Mouse (Mus musculus) embryonic facial prominence, embryonic 15.5 days (tissue): ENCODE measurements around the gene Rab3gap2. TPM values are rescaled to one million over a fixed set of nuclear protein-coding genes. Genes with fewer than 3 reads are reported as not detected.
A peak's percentile ranks its signal among the peaks of the same experiment; 100 is the strongest.

Experiments
- ATAC-seq: fragments of 200-750 bp; cut with Nextera tagmentation; 2 replicates; pipeline ENCODE4 v1.8.0; 2017; ENCODE audit warnings: low read depth, moderate TSS enrichment; ENCODE audit not compliant: insufficient number of reproducible peaks, low FRiP score, low TSS enrichment
- H3K27ac ChIP-seq: fragments of 300-500 bp; sonication (generic); replicated peaks from 2 replicates; pipeline ENCODE4 v1.5.1; 2015; ENCODE audit warnings: mild to moderate bottlenecking, inconsistent platforms
- H3K27me3 ChIP-seq: fragments of 300-500 bp; sonication (generic); 2 replicates; pipeline ENCODE4 v1.6.1; 2015; ENCODE audit warnings: inconsistent platforms
- H3K36me3 ChIP-seq: fragments of 300-500 bp; sonication (generic); 2 replicates; pipeline ENCODE4 v1.6.1; 2015; ENCODE audit warnings: mild to moderate bottlenecking, inconsistent platforms
- H3K4me1 ChIP-seq: fragments of 300-500 bp; sonication (generic); 2 replicates; pipeline ENCODE4 v1.6.1; 2015; ENCODE audit warnings: inconsistent platforms
- H3K4me2 ChIP-seq: fragments of 300-500 bp; sonication (generic); replicated peaks from 2 replicates; pipeline ENCODE4 v1.6.1; 2015; ENCODE audit warnings: mild to moderate bottlenecking, inconsistent platforms
- H3K4me3 ChIP-seq: fragments of 300-500 bp; sonication (generic); replicated peaks from 2 replicates; pipeline ENCODE4 v1.5.1; 2015; ENCODE audit warnings: mild to moderate bottlenecking, inconsistent platforms
- H3K9ac ChIP-seq: fragments of 300-500 bp; sonication (generic); 2 replicates; pipeline ENCODE4 v1.6.1; 2015; ENCODE audit warnings: inconsistent platforms
- H3K9me3 ChIP-seq: fragments of 300-500 bp; sonication (generic); replicated peaks from 2 replicates; pipeline ENCODE4 v1.6.1; 2016; ENCODE audit warnings: inconsistent platforms
- WGBS: fragments of 180-500 bp; shearing (Covaris S2); methylation state at CpG from one replicate; pipeline ENCODE4 v1.1.7; 2015; 5-methylcytosine and 5-hydroxymethylcytosine counted together
- polyA plus RNA-seq: library from polyadenylated mRNA; unstranded; fragments of >200 nt; fragmentation: Nextera tagmentation; extraction: Ambion mirVana; gene quantifications from 2 replicates; pipeline ENCODE4 v1.2.1, GENCODE M21; 2015

Rab3gap2 gene
- polyA plus RNA-seq, 1 experiment from 2014 or later: 22.0 TPM

DNA sequence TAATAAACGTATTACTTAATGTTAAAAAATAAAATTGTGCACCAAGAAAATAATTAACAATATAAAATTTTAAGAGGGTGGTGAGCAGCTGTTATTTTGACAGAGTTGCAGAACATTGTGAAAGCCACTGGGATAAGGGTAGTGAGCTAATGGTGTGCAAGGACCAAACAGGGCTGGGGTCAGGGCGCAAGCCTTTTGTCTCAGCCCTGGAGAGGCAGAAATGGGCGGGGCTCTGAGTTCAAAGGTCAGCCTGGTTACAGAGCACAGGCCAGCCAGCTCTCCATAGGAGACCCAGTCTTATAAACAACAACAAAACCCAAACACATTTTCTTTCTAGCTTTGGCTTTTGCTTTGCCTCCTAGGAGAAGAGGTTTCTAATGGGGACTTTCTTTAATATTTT, 52.8 kb downstream of the Rab3gap2 start:
- no peak for ATAC-seq
- Histone ChIP-seq H3K4me1 (no peaks in the 10 kb centered on the region), H3K27me3 (no peaks in the 10 kb centered on the region), H3K4me2 (no peak overlapping the region), H3K9ac (no peak overlapping the region), H3K9me3 (no peaks in the 10 kb centered on the region), H3K4me3 (no peak overlapping the region), H3K36me3 (peaks cover 54% of the 10 kb centered on the region), H3K27ac (no peak overlapping the region)
- WGBS: 53% methylated on average over 3 of the region's 3 CpGs

DNA sequence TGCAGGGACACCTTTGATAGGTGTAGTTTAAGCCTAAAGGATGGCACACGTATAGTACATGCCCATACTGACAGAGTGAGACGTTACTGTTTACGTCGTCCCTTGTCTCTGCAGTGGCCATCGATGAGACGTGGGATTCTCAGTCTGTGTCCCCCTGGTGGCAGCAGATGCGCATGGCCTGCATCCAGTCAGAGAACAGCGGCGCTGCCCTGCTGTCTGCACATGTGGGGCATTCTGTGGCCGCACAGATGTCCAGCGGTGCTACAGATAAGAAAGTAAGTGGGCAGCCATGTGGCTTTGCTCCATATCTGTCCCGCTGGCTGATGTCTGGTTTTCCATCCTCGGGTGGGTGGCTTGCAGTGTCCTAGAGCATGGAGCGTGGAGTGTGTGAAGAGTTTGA, 58.6 kb downstream of the Rab3gap2 start:
- no peaks in the 10 kb centered on the region for H3K27me3 ChIP-seq
- ATAC-seq: no peak

DNA sequence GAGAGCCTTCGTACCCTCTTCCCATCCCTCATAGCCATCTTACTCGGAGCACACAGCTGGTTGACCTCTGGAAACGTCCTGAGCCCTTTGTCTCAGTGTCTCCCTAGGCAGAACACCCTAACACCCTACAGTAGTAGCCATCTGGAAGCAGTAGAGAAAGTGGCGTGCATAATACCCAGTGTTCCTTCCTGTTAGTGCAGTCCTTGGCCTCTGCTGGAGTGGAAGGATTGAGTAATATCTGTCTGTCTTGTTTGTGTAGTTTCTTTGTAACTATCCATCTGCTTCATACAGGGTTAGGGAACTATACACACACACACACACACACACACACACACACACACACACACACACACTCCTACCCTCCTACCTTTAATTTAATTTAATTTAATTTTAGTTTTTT, 64.8 kb downstream of the Rab3gap2 start:
- Histone ChIP-seq H3K4me1 (no peaks in the 10 kb centered on the region), H3K9ac (no peak overlapping the region), H3K27ac (no peak overlapping the region), H3K4me2 (no peak overlapping the region), H3K36me3 (peaks cover 68% of the 10 kb centered on the region), H3K9me3 (no peaks in the 10 kb centered on the region), H3K4me3 (no peak overlapping the region), H3K27me3 (no peaks in the 10 kb centered on the region)
- ATAC-seq: no peak
- WGBS: 82% methylated on average over 4 of the region's 4 CpGs

More for the DNA sequence above, 58.6 kb downstream of the Rab3gap2 start:
- no peak overlapping the region for H3K4me3 ChIP-seq
- no peak overlapping the region for H3K27ac ChIP-seq
- no peaks in the 10 kb centered on the region for H3K4me1 ChIP-seq
- H3K9ac ChIP-seq: no peak overlapping the region
- no peak overlapping the region for H3K4me2 ChIP-seq
- no peaks in the 10 kb centered on the region for H3K9me3 ChIP-seq
- 61% methylated on average over 14 of the region's 14 CpGs for WGBS
- peaks cover 74% of the 10 kb centered on the region for H3K36me3 ChIP-seq

DNA sequence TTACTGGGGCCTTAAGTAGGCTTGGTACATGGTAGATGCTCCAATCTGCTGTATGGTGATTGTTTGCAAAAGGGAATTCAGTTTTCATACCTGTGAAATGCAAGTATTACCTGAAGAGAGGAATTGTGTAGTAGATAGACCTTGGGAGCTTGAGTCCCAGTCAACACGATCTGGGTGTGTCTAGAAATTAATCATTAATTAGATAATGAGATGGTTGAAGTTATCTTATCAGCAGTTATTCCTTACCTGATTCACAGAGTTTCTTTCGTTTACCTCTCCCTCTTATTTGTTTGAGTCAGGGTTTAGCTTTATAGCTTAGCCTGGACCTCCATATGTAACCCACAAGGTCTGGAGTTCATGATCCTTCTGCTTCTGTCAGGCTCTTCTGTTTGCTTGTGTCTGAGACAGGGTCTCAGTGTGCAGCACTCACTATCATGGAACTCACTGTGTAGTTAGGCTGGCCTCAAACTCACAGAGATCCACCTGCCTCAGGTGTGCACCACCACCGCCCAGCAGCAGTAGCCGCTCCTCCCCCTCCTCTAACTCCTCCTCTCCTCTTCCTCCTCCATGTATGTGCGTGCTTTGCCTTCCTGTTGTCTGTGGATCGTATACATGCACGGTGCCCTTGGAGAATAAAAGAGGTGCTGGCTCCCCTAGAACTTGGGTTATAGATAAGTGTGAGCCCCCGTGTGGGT, 66.6 kb downstream of the Rab3gap2 start:
- Histone ChIP-seq H3K4me3 (no peak overlapping the region), H3K9me3 (no peaks in the 10 kb centered on the region), H3K36me3 (peaks cover 58% of the 10 kb centered on the region), H3K27me3 (no peaks in the 10 kb centered on the region), H3K4me1 (no peaks in the 10 kb centered on the region), H3K9ac (no peak overlapping the region), H3K4me2 (no peak overlapping the region), H3K27ac (no peak overlapping the region)
- no peak for ATAC-seq
- WGBS: 90% methylated on average over 8 of the region's 8 CpGs

DNA sequence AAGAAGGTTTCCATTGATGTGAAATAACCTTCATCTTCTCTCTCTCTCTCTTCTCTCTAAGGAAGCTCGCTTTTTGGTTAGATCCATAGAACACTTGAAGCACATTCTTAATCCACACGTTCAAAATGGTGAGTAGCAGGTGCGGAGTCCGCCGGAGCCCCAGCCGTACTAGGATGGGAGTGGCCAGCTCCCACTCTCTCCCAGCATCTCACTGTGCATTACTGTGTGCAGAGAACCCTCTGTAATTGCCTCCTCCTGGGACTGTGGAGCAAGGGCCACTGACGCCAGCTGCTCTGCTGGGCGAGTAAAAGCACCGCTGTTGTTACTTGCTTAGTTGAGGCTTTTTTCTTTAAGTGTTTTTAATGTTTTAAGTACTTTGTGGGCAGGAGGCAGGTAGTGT, 67.5 kb downstream of the Rab3gap2 start:
- WGBS: 93% methylated on average over 9 of the region's 9 CpGs
- Histone ChIP-seq H3K4me1 (no peaks in the 10 kb centered on the region), H3K36me3 (peaks cover 60% of the 10 kb centered on the region), H3K4me2 (no peak overlapping the region), H3K4me3 (no peak overlapping the region), H3K27me3 (no peaks in the 10 kb centered on the region), H3K9me3 (no peaks in the 10 kb centered on the region), H3K27ac (no peak overlapping the region), H3K9ac (no peak overlapping the region)
- ATAC-seq: no peak

DNA sequence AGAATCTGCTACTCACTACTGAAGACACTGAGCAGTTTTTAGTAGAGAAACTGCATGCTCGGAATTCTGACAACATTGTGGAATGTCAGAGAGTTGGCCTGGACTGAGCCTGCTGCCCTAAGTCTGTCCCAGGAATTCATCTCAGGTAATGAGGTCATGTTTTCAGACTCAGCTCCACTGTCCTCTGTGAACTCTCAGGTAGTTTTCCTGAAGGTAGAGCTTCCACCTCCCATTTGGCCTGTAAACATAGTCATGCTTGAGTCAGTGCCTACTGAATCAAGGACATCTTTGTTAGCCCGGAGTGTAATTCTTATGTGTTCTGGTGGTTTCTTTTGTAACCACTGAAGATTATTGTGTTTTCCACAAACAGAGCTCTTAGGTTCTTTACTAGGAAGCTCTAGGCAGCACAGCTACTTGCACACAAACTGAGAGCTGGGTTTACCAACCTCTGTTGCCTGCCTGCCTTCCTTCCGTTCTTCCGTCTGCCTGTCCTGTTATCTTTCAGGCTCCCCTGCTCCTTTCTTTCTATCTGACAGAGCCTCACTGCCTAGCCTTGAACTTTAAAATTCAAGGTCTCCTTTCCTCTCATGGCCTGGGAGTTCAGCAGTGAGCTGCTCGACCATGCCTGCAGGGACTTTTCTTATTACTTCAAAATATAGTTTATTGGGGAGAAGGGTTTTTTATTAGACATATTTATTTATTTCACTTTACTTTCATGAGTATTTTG, 71.1 kb downstream of the Rab3gap2 start:
- 82% methylated on average over 5 of the region's 5 CpGs for WGBS
- H3K27me3 ChIP-seq: no peaks in the 10 kb centered on the region
- peaks cover 68% of the 10 kb centered on the region for H3K36me3 ChIP-seq
- H3K4me1 ChIP-seq: no peaks in the 10 kb centered on the region
- H3K9ac ChIP-seq: no peak overlapping the region
- no peak overlapping the region for H3K4me2 ChIP-seq
- H3K4me3 ChIP-seq: no peak overlapping the region
- 0 out of 2 replicates have a peak overlapping the region, but pooled peaks have one; percentile 0 for H3K27ac ChIP-seq
- no peak for ATAC-seq
- no peaks in the 10 kb centered on the region for H3K9me3 ChIP-seq

DNA sequence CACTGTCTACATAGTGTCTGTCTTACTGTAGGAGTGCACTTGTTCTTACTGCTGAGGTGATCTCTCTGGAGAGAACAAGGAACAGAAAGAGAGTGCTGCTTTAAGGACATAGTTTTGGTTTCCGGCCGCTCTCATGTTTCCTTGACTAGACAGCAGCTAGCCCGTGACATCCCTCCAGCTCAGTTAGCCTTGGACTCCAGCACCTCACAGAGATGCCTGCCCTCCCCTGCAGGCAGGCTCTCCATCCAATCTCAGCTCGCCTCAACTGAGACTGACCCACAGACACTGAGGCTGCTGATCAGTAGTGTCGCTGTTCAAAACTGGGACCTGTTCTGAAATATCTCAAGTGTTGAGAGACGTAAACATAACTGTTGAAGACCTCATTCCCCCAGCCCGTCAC, 72.1 kb downstream of the Rab3gap2 start:
- Histone ChIP-seq H3K4me2 (no peak overlapping the region), H3K36me3 (peaks cover 76% of the 10 kb centered on the region), H3K4me3 (no peak overlapping the region), H3K9ac (no peak overlapping the region), H3K27me3 (no peaks in the 10 kb centered on the region), H3K4me1 (no peaks in the 10 kb centered on the region), H3K9me3 (no peaks in the 10 kb centered on the region), H3K27ac (no peak overlapping the region)
- no peak for ATAC-seq
- WGBS: 84% methylated on average over 7 of the region's 7 CpGs

DNA sequence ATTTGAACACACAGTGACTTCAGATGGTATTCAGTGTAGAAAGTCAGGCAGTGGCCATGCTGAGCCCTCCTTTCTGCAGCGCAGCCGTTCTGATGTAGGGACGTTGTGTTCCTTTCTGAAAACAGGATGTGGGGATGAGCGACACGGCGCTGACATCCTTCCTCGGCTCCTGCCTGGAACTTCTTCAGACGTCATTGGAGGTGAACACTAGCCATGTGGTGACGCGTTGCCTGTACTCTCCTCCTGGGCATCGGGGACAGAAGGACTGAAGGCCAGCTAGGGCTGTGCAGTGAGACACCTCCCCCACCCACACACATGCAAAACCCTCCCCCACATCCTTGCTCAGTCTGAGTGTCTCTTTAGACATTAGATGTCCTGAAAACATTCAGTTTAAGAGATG, 73.1 kb downstream of the Rab3gap2 start:
- no peak for ATAC-seq
- no peak overlapping the region for H3K4me2 ChIP-seq
- H3K27ac ChIP-seq: no peak overlapping the region
- no peaks in the 10 kb centered on the region for H3K27me3 ChIP-seq
- H3K9ac ChIP-seq: no peak overlapping the region
- H3K4me1 ChIP-seq: no peaks in the 10 kb centered on the region
- H3K36me3 ChIP-seq: peaks cover 75% of the 10 kb centered on the region
- H3K9me3 ChIP-seq: no peaks in the 10 kb centered on the region
- WGBS: 81% methylated on average over 11 of the region's 11 CpGs
- no peak overlapping the region for H3K4me3 ChIP-seq

DNA sequence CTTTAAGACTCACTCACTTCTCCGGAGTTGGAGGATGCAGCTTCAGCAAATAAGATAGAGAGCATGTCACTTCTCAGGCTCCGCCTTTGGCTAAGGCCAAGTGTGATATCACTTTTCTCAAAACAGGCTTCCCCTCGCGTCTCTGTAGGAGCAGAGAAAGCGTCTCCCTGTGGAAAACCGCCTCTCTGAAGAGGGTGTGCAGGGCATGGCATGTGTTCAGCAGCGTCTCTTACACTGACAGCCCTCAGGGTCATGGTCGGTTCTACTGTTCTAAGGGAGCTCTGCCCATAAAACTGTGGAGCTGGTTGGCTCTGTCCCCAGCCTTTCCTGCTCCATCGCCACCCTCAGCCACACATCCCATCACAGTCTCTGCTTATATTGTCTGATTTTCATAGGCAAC, 75.4 kb downstream of the Rab3gap2 start:
- 80% methylated on average over 9 of the region's 9 CpGs for WGBS
- H3K4me1 ChIP-seq: 0 out of 2 replicates have a peak, but pooled peaks cover 2% of the 10 kb centered on the region
- peaks cover 78% of the 10 kb centered on the region for H3K36me3 ChIP-seq
- H3K4me3 ChIP-seq: no peak overlapping the region
- no peaks in the 10 kb centered on the region for H3K9me3 ChIP-seq
- H3K27ac ChIP-seq: no peak overlapping the region
- no peak overlapping the region for H3K9ac ChIP-seq
- H3K4me2 ChIP-seq: no peak overlapping the region
- no peak for ATAC-seq
- no peaks in the 10 kb centered on the region for H3K27me3 ChIP-seq

DNA sequence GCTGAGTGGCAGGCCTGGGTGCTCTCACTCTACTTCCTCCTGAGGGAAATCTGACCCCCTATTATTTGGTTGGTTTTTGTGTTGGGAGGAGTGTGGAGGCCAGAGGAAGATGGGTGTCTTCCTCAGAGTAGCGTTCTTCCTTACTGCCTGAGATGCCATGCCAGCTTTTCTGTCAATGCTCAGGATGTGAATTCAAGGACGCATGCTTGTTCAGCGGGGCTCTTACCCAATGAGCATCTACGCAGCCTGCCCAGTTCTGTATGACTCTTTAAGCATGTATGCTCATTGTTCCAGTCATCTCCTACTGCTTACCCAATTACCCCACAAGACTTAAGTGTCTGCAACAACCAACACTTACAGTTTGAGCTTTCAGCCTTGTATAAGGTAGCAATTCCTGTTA, 76.7 kb downstream of the Rab3gap2 start:
- Histone ChIP-seq H3K4me3 (no peak overlapping the region), H3K4me1 (peaks cover 9% of the 10 kb centered on the region; the same call in 1 of the 2 replicates), H3K9ac (no peak overlapping the region), H3K27me3 (no peaks in the 10 kb centered on the region), H3K27ac (no peak overlapping the region), H3K4me2 (no peak overlapping the region), H3K9me3 (no peaks in the 10 kb centered on the region), H3K36me3 (peaks cover 83% of the 10 kb centered on the region)
- ATAC-seq: no peak
- WGBS: 93% methylated on average over 4 of the region's 4 CpGs

DNA sequence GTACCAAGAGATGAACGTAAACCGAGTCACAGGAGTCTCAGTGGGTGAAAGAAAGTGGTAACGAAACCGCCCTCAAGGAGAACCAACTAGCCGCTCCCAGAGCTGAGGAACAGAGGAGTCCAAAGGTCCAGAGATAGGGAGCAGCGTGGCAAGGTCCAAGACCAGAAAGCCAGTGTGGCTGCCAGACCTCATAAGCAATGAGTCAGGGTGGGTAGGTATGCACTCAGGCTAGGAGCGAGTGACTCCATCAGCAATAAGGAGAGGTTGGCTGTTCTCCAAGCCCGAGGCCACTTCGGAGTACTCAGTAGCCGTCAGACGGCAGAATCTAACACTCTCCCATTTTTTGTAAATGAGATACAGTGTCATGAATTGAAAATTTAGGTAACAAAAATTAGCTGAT, 78.9 kb downstream of the Rab3gap2 start:
- H3K27me3 ChIP-seq: no peaks in the 10 kb centered on the region
- ATAC-seq: no peak
- peaks cover 9% of the 10 kb centered on the region; the same call in 1 of the 2 replicates for H3K4me1 ChIP-seq
- no peaks in the 10 kb centered on the region for H3K9me3 ChIP-seq
- H3K27ac ChIP-seq: no peak overlapping the region
- H3K4me3 ChIP-seq: no peak overlapping the region
- peaks cover 83% of the 10 kb centered on the region for H3K36me3 ChIP-seq
- 90% methylated on average over 11 of the region's 11 CpGs for WGBS
- no peak overlapping the region for H3K4me2 ChIP-seq
- no peak overlapping the region for H3K9ac ChIP-seq
